Mouse (Mus musculus): Measurements from ENCODE around the gene 1700020D05Rik. TPM values are rescaled to one million over a fixed set of nuclear protein-coding genes. Genes with fewer than 3 reads are reported as not detected.
A peak's percentile ranks its signal among the peaks of the same experiment; 100 is the strongest.

1700020D05Rik gene
- polyA plus RNA-seq, 1 experiment from 2014 or later = 1.6 TPM

GRCm38 (mm10) chr19:5457746-5458442, 45.7 kb downstream of the 1700020D05Rik start, which contains the start of gene Ccdc85b:
Gene Ccdc85b (minus strand): TSS chr19:5457894.
- peak; percentile 8 for ATAC-seq
- CTCF ChIA-PET = interaction anchor here (0.9 to 6.6 kb wide), 7 partner anchors 11 to 71 kb away, joined by 3 to 62 read pairs (median 12); partner anchors contain the start of genes Fosl1 and Mus81
- POLR2A ChIA-PET = interaction anchor here (0.9 to 4.2 kb wide), 9 partner anchors 10 to 33 kb away, joined by 3 to 30 read pairs (median 9); partner anchors contain the start of genes Fosl1 and Mus81
- no peak for TF ChIP-seq CTCF (IDR thresholded peaks at IDR 0.05)
- DNase-seq (ENCODE audit: low read depth, low spot score) = no peak
- no peaks in the 10 kb centered on the region for H3K27me3 ChIP-seq
- in situ Hi-C loops (cut with MboI; ENCODE audit: low pct_unique_long_range_greater_than_20kb) = no loop called here

DNA sequence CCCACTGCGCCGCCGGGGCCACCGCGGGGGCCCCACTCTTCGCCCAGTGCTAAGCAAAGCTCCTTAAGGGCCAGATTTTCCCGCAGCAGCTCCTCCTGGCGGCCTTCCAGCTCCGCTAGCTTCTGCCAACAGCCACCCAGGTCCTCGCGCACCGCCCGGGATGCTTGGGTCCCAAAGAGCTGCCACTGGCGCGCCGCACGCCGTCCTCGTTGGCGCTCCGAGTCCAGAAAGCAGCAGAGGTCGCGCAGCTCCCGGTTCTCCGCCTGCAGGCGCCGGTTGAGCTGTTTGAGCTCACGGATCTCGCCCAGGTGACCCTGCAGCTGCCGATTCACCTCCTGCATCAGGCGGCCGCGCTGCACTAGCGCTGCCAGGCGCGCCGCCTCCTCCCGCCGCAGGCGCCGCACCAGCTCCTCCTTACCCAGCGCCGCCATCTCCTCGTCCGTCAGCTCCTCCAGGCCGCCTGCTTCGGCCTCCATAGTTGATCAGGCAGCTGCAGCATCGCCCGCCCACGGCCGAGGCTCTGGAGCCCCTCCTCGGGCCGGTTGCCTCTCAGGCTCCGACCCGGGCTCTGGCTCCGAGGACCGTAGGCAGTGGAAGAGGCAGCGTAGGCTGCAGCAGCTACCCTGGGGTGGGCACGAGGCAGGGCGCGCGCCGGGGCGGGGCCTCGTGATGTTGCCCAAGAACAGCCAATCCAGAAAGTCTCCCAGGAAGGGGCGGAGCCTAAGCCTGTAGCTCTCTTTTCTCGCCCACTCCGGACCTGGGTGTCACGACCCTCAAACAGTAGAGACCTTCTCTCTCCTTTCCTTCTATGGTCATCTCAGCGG, 46.5 kb downstream of the 1700020D05Rik start:
- CTCF ChIA-PET = interaction anchor here (0.9 to 6.6 kb wide), 7 partner anchors 10 to 72 kb away, joined by 3 to 62 read pairs (median 12); partner anchors contain the start of genes Fosl1 and Mus81
- ATAC-seq = peak; percentile 77
- in situ Hi-C loops (cut with MboI; ENCODE audit: low pct_unique_long_range_greater_than_20kb) = no loop called here

DNA sequence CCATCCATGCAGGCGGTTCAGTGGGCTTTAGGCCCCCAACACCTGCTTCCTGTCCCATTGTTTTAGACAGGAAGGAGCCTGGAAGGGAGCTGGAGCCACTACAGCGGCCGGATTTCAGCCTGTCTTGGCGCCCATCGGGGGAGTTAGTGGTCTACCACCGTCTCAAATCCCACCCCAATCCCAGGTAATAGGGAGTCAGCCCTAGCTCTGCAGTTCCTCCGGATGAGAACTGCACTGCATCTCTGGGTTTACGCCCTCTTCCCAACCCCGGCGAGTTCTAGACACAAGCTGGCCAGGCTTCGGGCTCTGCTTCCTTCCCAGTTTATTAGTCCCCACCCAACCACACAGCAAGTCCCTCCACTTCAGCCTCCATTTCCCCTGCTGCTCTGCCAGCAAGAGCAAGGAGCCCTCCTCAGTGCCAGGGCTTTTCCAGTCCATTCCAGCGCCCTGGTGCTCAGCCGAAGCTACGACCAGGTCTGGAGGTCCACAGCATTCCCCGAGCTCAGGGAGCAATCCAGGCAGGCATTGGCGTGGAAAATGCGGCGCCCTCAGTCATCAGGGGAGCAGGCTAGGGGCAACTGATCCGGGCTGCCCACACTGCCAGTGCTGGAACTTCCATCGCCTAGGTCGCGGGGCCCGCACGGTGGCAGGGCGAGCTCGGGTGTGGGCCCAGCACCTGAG, 47.2 kb downstream of the 1700020D05Rik start:
- H3K27me3 ChIP-seq = no peaks in the 10 kb centered on the region
- DNase-seq (ENCODE audit: low read depth, low spot score) (no peak), ATAC-seq (peak; percentile 34)
- in situ Hi-C loops (cut with MboI; ENCODE audit: low pct_unique_long_range_greater_than_20kb) = no loop called here
- TF ChIP-seq CTCF (IDR thresholded peaks at IDR 0.05) = no peak
- ChIA-PET POLR2A (interaction anchor here (0.6 to 4.2 kb wide), 16 partner anchors 9 to 460 kb away, joined by 3 to 30 read pairs (median 3); partner anchors contain the start of genes AI837181, Ctsw, Drap1 and Efemp2), CTCF (interaction anchor here (0.9 to 6.6 kb wide), 5 partner anchors 10 to 73 kb away, joined by 4 to 62 read pairs (median 14); partner anchors contain the start of genes Fosl1 and Mus81)

More for the DNA sequence above, 46.5 kb downstream of the 1700020D05Rik start:
- POLR2A ChIA-PET = interaction anchor here (0.8 to 4.2 kb wide), 17 partner anchors 9 to 111 kb away, joined by 3 to 30 read pairs (median 4); partner anchors contain the start of genes AI837181, Ctsw, Drap1 and Efemp2
- no peaks in the 10 kb centered on the region for H3K27me3 ChIP-seq
- DNase-seq (ENCODE audit: low read depth, low spot score) = no peak
- TF ChIP-seq CTCF (IDR thresholded peaks at IDR 0.05) = no peak

GRCm38 (mm10) chr19:5455568-5455967, 48.0 kb downstream of the 1700020D05Rik start:
- in situ Hi-C loops (cut with MboI; ENCODE audit: low pct_unique_long_range_greater_than_20kb) = no loop called here
- POLR2A ChIA-PET = interaction anchor here (1.4 to 4.2 kb wide), 4 partner anchors 8 to 113 kb away, joined by 3 to 30 read pairs (median 20); partner anchors contain the start of genes Fosl1 and Mus81
- DNase-seq (ENCODE audit: low read depth, low spot score) (no peak), ATAC-seq (no peak)
- TF ChIP-seq CTCF (IDR thresholded peaks at IDR 0.05) = no peak
- CTCF ChIA-PET = interaction anchor here (2.6 to 6.6 kb wide), 2 partner anchors 23 to 26 kb away, joined by 12 to 62 read pairs; no protein-coding TSS in a partner anchor
- H3K27me3 ChIP-seq = no peaks in the 10 kb centered on the region

DNA sequence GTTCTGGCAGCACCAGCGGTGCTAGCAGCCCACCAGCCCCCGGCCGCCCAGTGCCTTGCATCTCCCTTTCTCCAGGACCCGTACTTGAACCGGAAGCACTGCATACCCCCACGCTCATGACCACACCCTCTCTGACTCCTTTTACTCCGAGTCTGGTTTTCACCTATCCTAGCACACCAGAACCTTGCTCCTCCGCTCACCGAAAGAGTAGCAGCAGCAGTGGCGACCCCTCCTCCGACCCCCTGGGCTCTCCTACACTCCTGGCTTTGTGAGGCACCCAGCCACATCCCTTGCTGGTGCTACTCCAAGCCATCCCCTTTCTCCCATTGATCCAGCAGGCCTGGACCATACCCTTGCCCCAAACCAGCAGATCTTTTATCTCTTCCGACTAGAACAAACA, 48.5 kb downstream of the 1700020D05Rik start:
- in situ Hi-C loops (cut with MboI; ENCODE audit: low pct_unique_long_range_greater_than_20kb) = no loop called here
- H3K27me3 ChIP-seq = no peaks in the 10 kb centered on the region
- CTCF ChIA-PET = interaction anchor here (1.0 to 6.6 kb wide), 3 partner anchors 11 to 22 kb away, joined by 3 to 62 read pairs (median 3); no protein-coding TSS in a partner anchor
- DNase-seq (ENCODE audit: low read depth, low spot score) (no peak), ATAC-seq (no peak)
- POLR2A ChIA-PET = interaction anchor here (2.7 to 4.2 kb wide), 3 partner anchors 7 to 33 kb away, joined by 16 to 30 read pairs (median 24); partner anchors contain the start of genes Fosl1 and Mus81
- no peak for TF ChIP-seq CTCF (IDR thresholded peaks at IDR 0.05)

Other genes starting within 250 kb of the 1700020D05Rik start
- gene Pacs1, start 230.7 kb downstream of the 1700020D05Rik start, polyA plus RNA-seq (2021) = 23.8 TPM
- gene Sf3b2, start 208.3 kb downstream of the 1700020D05Rik start, polyA plus RNA-seq (2021) = 255 TPM
- gene Gal3st3, start 205.5 kb downstream of the 1700020D05Rik start, polyA plus RNA-seq (2021) = not detected
- not detected for gene Catsper1, start 168.0 kb downstream of the 1700020D05Rik start, polyA plus RNA-seq (2021)
- 1.1 TPM for gene Cst6, start 154.2 kb downstream of the 1700020D05Rik start, polyA plus RNA-seq (2021)
- gene Eif1ad, start 137.0 kb downstream of the 1700020D05Rik start, polyA plus RNA-seq (2021) = 36.7 TPM
- gene Banf1, start 136.6 kb downstream of the 1700020D05Rik start, polyA plus RNA-seq (2021) = 211 TPM
- 75.3 TPM for gene Sart1, start 115.1 kb downstream of the 1700020D05Rik start, polyA plus RNA-seq (2021)
- 0.13 TPM for gene Tsga10ip, start 101.3 kb downstream of the 1700020D05Rik start, polyA plus RNA-seq (2021)
- gene Drap1, start 78.8 kb downstream of the 1700020D05Rik start, polyA plus RNA-seq (2021) = 251 TPM
- 58.5 TPM for gene AI837181, start 78.6 kb downstream of the 1700020D05Rik start, polyA plus RNA-seq (2021)
- gene Fosl1, start 56.2 kb downstream of the 1700020D05Rik start, polyA plus RNA-seq (2021) = 2.1 TPM
- 16.8 TPM for gene Ccdc85b, start 45.9 kb downstream of the 1700020D05Rik start, polyA plus RNA-seq (2021)
- gene Fibp, start 43.2 kb downstream of the 1700020D05Rik start, polyA plus RNA-seq (2021) = 92.2 TPM
- gene Ctsw, start 35.3 kb downstream of the 1700020D05Rik start, polyA plus RNA-seq (2021) = 0.42 TPM
- 451 TPM for gene Efemp2, start 29.8 kb downstream of the 1700020D05Rik start, polyA plus RNA-seq (2021)
- 37.0 TPM for gene Mus81, start 15.4 kb downstream of the 1700020D05Rik start, polyA plus RNA-seq (2021)
- 1,610 TPM for gene Cfl1, start 13.3 kb downstream of the 1700020D05Rik start, polyA plus RNA-seq (2021)
- 30.0 TPM for gene Snx32, start 6.8 kb upstream of the 1700020D05Rik start, polyA plus RNA-seq (2021)
- 0.08 TPM for gene Ovol1, start 56.9 kb upstream of the 1700020D05Rik start, polyA plus RNA-seq (2021)
- 8.3 TPM for gene Ap5b1, start 64.2 kb upstream of the 1700020D05Rik start, polyA plus RNA-seq (2021)
- gene Rnaseh2c, start 98.1 kb upstream of the 1700020D05Rik start, polyA plus RNA-seq (2021) = 79.1 TPM
- gene Kat5, start 106.5 kb upstream of the 1700020D05Rik start, polyA plus RNA-seq (2021) = 56.5 TPM
- 94.7 TPM for gene Rela, start 133.7 kb upstream of the 1700020D05Rik start, polyA plus RNA-seq (2021)
- 18.1 TPM for gene Sipa1, start 159.9 kb upstream of the 1700020D05Rik start, polyA plus RNA-seq (2021)
- gene Map3k11, start 185.0 kb upstream of the 1700020D05Rik start, polyA plus RNA-seq (2021) = 45.5 TPM
- gene Pcnx3, start 185.1 kb upstream of the 1700020D05Rik start, polyA plus RNA-seq (2021) = 78.8 TPM
- gene Kcnk7, start 200.6 kb upstream of the 1700020D05Rik start, polyA plus RNA-seq (2021) = 0.06 TPM
- 39.7 TPM for gene Ehbp1l1, start 222.5 kb upstream of the 1700020D05Rik start, polyA plus RNA-seq (2021)
- gene Fam89b, start 225.9 kb upstream of the 1700020D05Rik start, polyA plus RNA-seq (2021) = 73.0 TPM
- 747 TPM for gene Ltbp3, start 237.1 kb upstream of the 1700020D05Rik start, polyA plus RNA-seq (2021)

All from Patski (cell line).